14 mouse cellular contexts compared by ENCODE assay signal in the genomic region with DNA sequence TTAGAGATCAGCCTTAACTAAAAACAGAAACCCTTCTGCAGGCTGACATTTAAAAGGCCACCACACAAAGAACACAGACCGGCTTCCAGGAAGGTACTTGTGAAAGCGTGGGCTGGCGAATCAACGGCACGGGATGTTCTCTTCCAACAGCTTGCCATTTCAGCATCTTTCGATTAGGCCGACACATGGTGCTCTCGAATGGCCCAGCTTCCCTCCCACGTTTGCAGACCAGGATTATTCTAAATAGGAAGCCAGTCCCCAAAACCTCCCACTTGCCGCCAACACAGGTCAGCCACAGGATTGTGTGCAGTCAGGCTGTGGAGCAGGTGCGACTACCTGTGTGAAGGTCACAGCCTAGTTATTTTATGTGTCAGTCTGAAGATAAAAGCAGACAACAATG.
DNase-seq lines count a peak whose midpoint lies in the region; ATAC-seq and TF ChIP-seq lines count a peak whose summit lies in the region.
"Had no signal": no experiment of that assay in that cellular context is flagged by ENCODE, and none has a peak within 500 bp of the region (broad histone marks: within the 10 kb centered on the region; RNA-seq: fewer than 3 reads in every experiment).

No protein-coding gene starts in this region.

- intact Hi-C loops in left cerebral cortex, postnatal 36 days (cut with DNase I): loop anchor here (10.0 kb wide), 2 partner anchors 306 to 596 kb away; no protein-coding TSS in a partner anchor

- ATAC-seq in CD4-positive, CD25-positive, alpha-beta regulatory T cell, adult 4 months: peak; percentile 90
- ATAC-seq: forebrain, embryonic 15.5 days; intestine, postnatal 0 days had no signal

- no peak overlapping the region for H3K4me3 ChIP-seq in cortical plate, adult 2 months (ENCODE audit: insufficient read depth, low read length)
- H3K4me3 ChIP-seq: embryonic facial prominence, embryonic 13.5 days; forebrain, embryonic 15.5 days; heart, adult 2 months; megakaryocyte, embryonic 14.5 days had no signal

- H3K4me1 ChIP-seq in cortical plate, adult 2 months (ENCODE audit: control insufficient read depth, insufficient read depth, low read length): peaks cover 4% of the 10 kb centered on the region; the same call in 1 of the 2 replicates

- TF ChIP-seq POLR2A in cortical plate, adult 2 months (IDR thresholded peaks at IDR 0.05; ENCODE audit: extremely low read depth, insufficient read depth, low read length): no peak

- TF ChIP-seq CTCF in cortical plate, adult 2 months (IDR thresholded peaks at IDR 0.05; ENCODE audit: extremely low read depth, insufficient read depth, low read length): no peak

- DNase-seq in layer of hippocampus, adult 9-10 months (ENCODE audit: low spot score): peak; percentile 77
- peak; percentile 70 to 79 for DNase-seq in left cerebral cortex, postnatal 36 days (ENCODE audit: low spot score in 2 of 2)
- DNase-seq in urinary bladder, postnatal 10 days (ENCODE audit: low spot score): no peak
- no peak for DNase-seq in cerebellum, adult 11-12 months
- DNase-seq in retina, embryonic 14.5 days (ENCODE audit: low spot score): no peak
- DNase-seq: cerebellum, postnatal 14 days; heart, adult 2 months; lung, adult 18-20 months had no signal

- peak overlapping the region; percentile 31; the same call in 1 of the 2 replicates for H3K27ac ChIP-seq in cortical plate, adult 2 months (ENCODE audit: insufficient read depth, low read length)
- H3K27ac ChIP-seq: embryonic facial prominence, embryonic 13.5 days; forebrain, embryonic 15.5 days; heart, adult 2 months had no signal

Comparison
In these comparisons a context has a peak if more than half of its experiments do, and no peak if none do; other contexts are left out.
1. DNase-seq: peak in layer of hippocampus, adult 9-10 months (single experiment) and left cerebral cortex, postnatal 36 days (2 of 2); none in urinary bladder, postnatal 10 days (single experiment), cerebellum, adult 11-12 months (single experiment) and retina, embryonic 14.5 days (single experiment).